Mouse (Mus musculus): ENCODE results near the gene Ptgfrn.

The Ptgfrn gene

GRCm38 (mm10) chr3:101036001-101036400 is 74.1 kb downstream of the Ptgfrn start:
- WGBS = 73% methylated on average over 2 of the region's 2 CpGs

- WGBS = 78% methylated on average over 9 of the region's 9 CpGs
Measured at GRCm38 (mm10) chr3:101034509-101034908, 75.6 kb downstream of the Ptgfrn start.

- 81% methylated on average over 4 of the region's 4 CpGs for WGBS
Measured at GRCm38 (mm10) chr3:101033644-101034043, 76.4 kb downstream of the Ptgfrn start.

GRCm38 (mm10) chr3:101031456-101032142 is 78.5 kb downstream of the Ptgfrn start:
- 75% methylated on average over 7 of the region's 7 CpGs for WGBS

- WGBS = 100% methylated on average over 1 of the region's 1 CpGs
Measured at GRCm38 (mm10) chr3:101030630-101031029, 79.4 kb downstream of the Ptgfrn start.

GRCm38 (mm10) chr3:101029339-101029738 is 80.7 kb downstream of the Ptgfrn start, which contains the start of gene Cd101:
Gene Cd101 (minus strand): TSS chr3:101029556.
- 68% methylated on average over 4 of the region's 4 CpGs for WGBS

GRCm38 (mm10) chr3:101026741-101027140 is 83.3 kb downstream of the Ptgfrn start:
- WGBS = 95% methylated on average over 1 of the region's 1 CpGs

GRCm38 (mm10) chr3:101022967-101023366 is 87.1 kb downstream of the Ptgfrn start:
- WGBS = 93% methylated on average over 6 of the region's 6 CpGs

- WGBS = 78% methylated on average over 8 of the region's 8 CpGs
Measured at GRCm38 (mm10) chr3:101021481-101022051, 88.5 kb downstream of the Ptgfrn start.

GRCm38 (mm10) chr3:101021073-101021472 is 89.0 kb downstream of the Ptgfrn start:
- 82% methylated on average over 5 of the region's 5 CpGs for WGBS

- WGBS = 95% methylated on average over 6 of the region's 6 CpGs
Measured at GRCm38 (mm10) chr3:101018494-101018893, 91.6 kb downstream of the Ptgfrn start.

GRCm38 (mm10) chr3:101016050-101016449 is 94.0 kb downstream of the Ptgfrn start:
- WGBS = 95% methylated on average over 7 of the region's 7 CpGs

GRCm38 (mm10) chr3:101015254-101015653 is 94.8 kb downstream of the Ptgfrn start:
- 59% methylated on average over 4 of the region's 4 CpGs for WGBS

GRCm38 (mm10) chr3:101013536-101013935 is 96.5 kb downstream of the Ptgfrn start:
- WGBS = 93% methylated on average over 3 of the region's 3 CpGs

GRCm38 (mm10) chr3:101013005-101013404 is 97.1 kb downstream of the Ptgfrn start:
- 91% methylated on average over 10 of the region's 10 CpGs for WGBS

GRCm38 (mm10) chr3:101012597-101012996 is 97.5 kb downstream of the Ptgfrn start:
- WGBS = 74% methylated on average over 8 of the region's 8 CpGs

GRCm38 (mm10) chr3:101012131-101012571 is 97.9 kb downstream of the Ptgfrn start:
- 53% methylated on average over 10 of the region's 10 CpGs for WGBS

- WGBS = 78% methylated on average over 5 of the region's 5 CpGs
Measured at GRCm38 (mm10) chr3:101011203-101011600, 98.9 kb downstream of the Ptgfrn start.

- 85% methylated on average over 4 of the region's 4 CpGs for WGBS
Measured at GRCm38 (mm10) chr3:101010589-101011202, 99.4 kb downstream of the Ptgfrn start.

GRCm38 (mm10) chr3:101007112-101007782 is 102.8 kb downstream of the Ptgfrn start:
- WGBS = 76% methylated on average over 5 of the region's 5 CpGs

- WGBS = 82% methylated on average over 6 of the region's 6 CpGs
Measured at GRCm38 (mm10) chr3:101005392-101005791, 104.7 kb downstream of the Ptgfrn start.
